Mouse (Mus musculus) G1E (cell line): ENCODE data around the gene Dnase1.

Experiments used
- CTCF ChIP-seq: IDR thresholded peaks from 2 replicates; pipeline ENCODE4 v1.5.1; 2012; ENCODE audit warnings: low read depth, low read length, inconsistent platforms, mixed read lengths
- GATA1 ChIP-seq: IDR thresholded peaks from 2 replicates; pipeline ENCODE4 v1.6.1; 2012; ENCODE audit warnings: borderline replicate concordance, low read length, inconsistent platforms, mixed read lengths
- GATA2 ChIP-seq: IDR thresholded peaks from 2 replicates; pipeline ENCODE4 v1.6.1; 2012; ENCODE audit warnings: low read depth, low read length, inconsistent platforms, borderline replicate concordance
- POLR2AphosphoS5 ChIP-seq: IDR thresholded peaks from 2 replicates; pipeline ENCODE4 v1.6.1; 2012; ENCODE audit warnings: low read depth, low read length, inconsistent platforms; ENCODE audit not compliant: insufficient replicate concordance
- TAL1 ChIP-seq: conservative IDR thresholded peaks from 2 replicates; pipeline ENCODE4 v1.6.1; 2012; ENCODE audit warnings: low read depth, low read length, inconsistent platforms, mixed read lengths

DNA sequence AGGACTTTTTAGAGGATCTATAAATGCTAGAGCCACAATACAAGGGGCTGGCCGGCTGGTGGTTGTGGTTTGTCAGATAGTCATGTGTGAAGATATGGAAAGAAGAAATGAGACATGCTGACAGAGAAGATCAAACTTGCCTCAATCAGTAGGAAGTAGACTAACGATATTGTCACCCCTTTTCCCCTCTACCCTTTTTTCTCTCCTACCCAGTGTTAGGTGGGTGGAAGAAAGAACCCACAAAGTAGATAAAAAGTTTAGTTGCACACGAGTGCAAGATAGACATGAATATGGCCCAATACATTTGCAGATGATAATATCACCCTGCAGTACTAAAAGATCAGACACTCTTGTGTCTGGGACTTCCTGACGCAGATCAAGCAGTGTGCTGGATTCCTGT, 48.3 kb upstream of the Dnase1 start:
- TF ChIP-seq CTCF (no peak), GATA1 (no peak), TAL1 (no peak), POLR2AphosphoS5 (no peak), GATA2 (no peak)
